Mouse (Mus musculus): ENCODE results near the gene Prrg3. TPM values are rescaled to one million over a fixed set of nuclear protein-coding genes. Genes with fewer than 3 reads are reported as not detected.
"Not testable (repeated sequence)": the region's sequence is repeated elsewhere in the genome, so short reads cannot be mapped to it uniquely, and the experiment has no call there.

Gene Prrg3
- polyA plus RNA-seq (2015; fragmentation: Nextera tagmentation; extraction: Ambion mirVana): 34.4 and 35.2 TPM in 2 replicates

GRCm38 (mm10) chrX:71962073-71963051 lies at the start of gene Prrg3:
Gene Prrg3, plus strand, starts transcription at chrX:71962624.
- no peaks in the 10 kb centered on the region for H3K9me3 ChIP-seq (ENCODE audit: control insufficient read depth, low read length)
- peak within 1 kb of the TSS; percentile 75 for H3K9ac ChIP-seq (ENCODE audit: low read length)
- peak within 1 kb of the TSS; percentile 68 for H3K4me2 ChIP-seq (ENCODE audit: low read depth, low read length)
- peak within 1 kb of the TSS; percentile 75 for H3K27ac ChIP-seq (ENCODE audit: low read length)
- peak within 1 kb of the TSS; percentile 57 for H3K4me3 ChIP-seq (ENCODE audit: low read length)
- ATAC-seq (ENCODE audit: low read depth): peak; percentile 96
- no peaks in the 10 kb centered on the region for H3K4me1 ChIP-seq (replicated peaks; ENCODE audit: control insufficient read depth, insufficient read depth, low read length)
- peaks cover 2% of the 10 kb centered on the region; the same call in 1 of the 2 replicates for H3K36me3 ChIP-seq (ENCODE audit: control insufficient read depth, insufficient read depth, low read length)
- H3K27me3 ChIP-seq (ENCODE audit: control insufficient read depth, insufficient read depth, low read depth, low read length): no peaks in the 10 kb centered on the region
- WGBS: 18% methylated on average over 60 of the region's 72 CpGs

- H3K9me3 ChIP-seq (ENCODE audit: control insufficient read depth, low read length): no peaks in the 10 kb centered on the region
Observed at GRCm38 (mm10) chrX:71946631-71947030, 15.8 kb upstream of the Prrg3 start.

GRCm38 (mm10) chrX:71958366-71958765 lies 4.1 kb upstream of the Prrg3 start:
- Histone ChIP-seq H3K4me3 (ENCODE audit: low read length) (no peak overlapping the region), H3K27ac (ENCODE audit: low read length) (no peak overlapping the region), H3K36me3 (ENCODE audit: control insufficient read depth, insufficient read depth, low read length) (no peaks in the 10 kb centered on the region), H3K4me1 (replicated peaks; ENCODE audit: control insufficient read depth, insufficient read depth, low read length) (no peaks in the 10 kb centered on the region), H3K4me2 (ENCODE audit: low read depth, low read length) (no peak overlapping the region), H3K27me3 (ENCODE audit: control insufficient read depth, insufficient read depth, low read depth, low read length) (no peaks in the 10 kb centered on the region), H3K9me3 (ENCODE audit: control insufficient read depth, low read length) (no peaks in the 10 kb centered on the region), H3K9ac (ENCODE audit: low read length) (no peak overlapping the region)
- ATAC-seq (ENCODE audit: low read depth): peak; percentile 47

More at GRCm38 (mm10) chrX:71946631-71947030, 15.8 kb upstream of the Prrg3 start:
- no peaks in the 10 kb centered on the region for H3K36me3 ChIP-seq (ENCODE audit: control insufficient read depth, insufficient read depth, low read length)
- H3K9ac ChIP-seq (ENCODE audit: low read length): no peak overlapping the region
- no peak for ATAC-seq (ENCODE audit: low read depth)
- no peak overlapping the region for H3K4me2 ChIP-seq (ENCODE audit: low read depth, low read length)
- H3K4me3 ChIP-seq (ENCODE audit: low read length): no peak overlapping the region
- WGBS: 13% methylated on average over 3 of the region's 3 CpGs
- H3K27me3 ChIP-seq (ENCODE audit: control insufficient read depth, insufficient read depth, low read depth, low read length): no peaks in the 10 kb centered on the region
- no peaks in the 10 kb centered on the region for H3K4me1 ChIP-seq (replicated peaks; ENCODE audit: control insufficient read depth, insufficient read depth, low read length)
- no peak overlapping the region for H3K27ac ChIP-seq (ENCODE audit: low read length)

- Histone ChIP-seq H3K4me3 (ENCODE audit: low read length) (peak overlapping the region; percentile 57), H3K4me2 (ENCODE audit: low read depth, low read length) (peak overlapping the region; percentile 68), H3K27me3 (ENCODE audit: control insufficient read depth, insufficient read depth, low read depth, low read length) (no peaks in the 10 kb centered on the region), H3K36me3 (ENCODE audit: control insufficient read depth, insufficient read depth, low read length) (peaks cover 2% of the 10 kb centered on the region; the same call in 1 of the 2 replicates), H3K9ac (ENCODE audit: low read length) (peak overlapping the region; percentile 75), H3K4me1 (replicated peaks; ENCODE audit: control insufficient read depth, insufficient read depth, low read length) (no peaks in the 10 kb centered on the region), H3K9me3 (ENCODE audit: control insufficient read depth, low read length) (no peaks in the 10 kb centered on the region), H3K27ac (ENCODE audit: low read length) (peak overlapping the region; percentile 75)
- 26% methylated on average over 9 of the region's 9 CpGs for WGBS
- no peak for ATAC-seq (ENCODE audit: low read depth)
Observed at GRCm38 (mm10) chrX:71963275-71963912, 970 bp downstream of the Prrg3 start.

- no peaks in the 10 kb centered on the region for H3K4me1 ChIP-seq (replicated peaks; ENCODE audit: control insufficient read depth, insufficient read depth, low read length)
- no peak overlapping the region for H3K9ac ChIP-seq (ENCODE audit: low read length)
- H3K27me3 ChIP-seq (ENCODE audit: control insufficient read depth, insufficient read depth, low read depth, low read length): no peaks in the 10 kb centered on the region
- H3K9me3 ChIP-seq (ENCODE audit: control insufficient read depth, low read length): no peaks in the 10 kb centered on the region
- ATAC-seq (ENCODE audit: low read depth): peak; percentile 57
- no peak overlapping the region for H3K4me2 ChIP-seq (ENCODE audit: low read depth, low read length)
- no peak overlapping the region for H3K27ac ChIP-seq (ENCODE audit: low read length)
- 67% methylated on average over 1 of the region's 1 CpGs for WGBS
- peaks cover 2% of the 10 kb centered on the region; the same call in 1 of the 2 replicates for H3K36me3 ChIP-seq (ENCODE audit: control insufficient read depth, insufficient read depth, low read length)
- H3K4me3 ChIP-seq (ENCODE audit: low read length): no peak overlapping the region
Observed at GRCm38 (mm10) chrX:71968216-71968615, 5.8 kb downstream of the Prrg3 start.

- Histone ChIP-seq H3K4me3 (ENCODE audit: low read length) (no peak overlapping the region), H3K36me3 (ENCODE audit: control insufficient read depth, insufficient read depth, low read length) (peaks cover 2% of the 10 kb centered on the region; the same call in 1 of the 2 replicates), H3K27me3 (ENCODE audit: control insufficient read depth, insufficient read depth, low read depth, low read length) (no peaks in the 10 kb centered on the region), H3K9ac (ENCODE audit: low read length) (no peak overlapping the region), H3K9me3 (ENCODE audit: control insufficient read depth, low read length) (no peaks in the 10 kb centered on the region), H3K27ac (ENCODE audit: low read length) (no peak overlapping the region), H3K4me1 (replicated peaks; ENCODE audit: control insufficient read depth, insufficient read depth, low read length) (no peaks in the 10 kb centered on the region), H3K4me2 (ENCODE audit: low read depth, low read length) (no peak overlapping the region)
- no peak for ATAC-seq (ENCODE audit: low read depth)
- WGBS: 76% methylated on average over 6 of the region's 6 CpGs
Observed at GRCm38 (mm10) chrX:71968816-71969215, 6.4 kb downstream of the Prrg3 start.

GRCm38 (mm10) chrX:71971325-71971724 lies 8.9 kb downstream of the Prrg3 start:
- H3K27ac ChIP-seq (ENCODE audit: low read length): no peak overlapping the region
- H3K36me3 ChIP-seq (ENCODE audit: control insufficient read depth, insufficient read depth, low read length): peaks cover 2% of the 10 kb centered on the region; the same call in 1 of the 2 replicates
- ATAC-seq (ENCODE audit: low read depth): no peak
- no peak overlapping the region for H3K9ac ChIP-seq (ENCODE audit: low read length)
- 73% methylated on average over 5 of the region's 5 CpGs for WGBS
- H3K27me3 ChIP-seq (ENCODE audit: control insufficient read depth, insufficient read depth, low read depth, low read length): no peaks in the 10 kb centered on the region
- H3K4me2 ChIP-seq (ENCODE audit: low read depth, low read length): no peak overlapping the region
- H3K4me1 ChIP-seq (replicated peaks; ENCODE audit: control insufficient read depth, insufficient read depth, low read length): no peaks in the 10 kb centered on the region
- H3K4me3 ChIP-seq (ENCODE audit: low read length): no peak overlapping the region
- H3K9me3 ChIP-seq (ENCODE audit: control insufficient read depth, low read length): no peaks in the 10 kb centered on the region

- no peaks in the 10 kb centered on the region for H3K36me3 ChIP-seq (ENCODE audit: control insufficient read depth, insufficient read depth, low read length)
- H3K9ac ChIP-seq (ENCODE audit: low read length): no peak within 1 kb of the TSS
- ATAC-seq (ENCODE audit: low read depth): no peak
- no peaks in the 10 kb centered on the region for H3K9me3 ChIP-seq (ENCODE audit: control insufficient read depth, low read length)
- H3K4me1 ChIP-seq (replicated peaks; ENCODE audit: control insufficient read depth, insufficient read depth, low read length): no peaks in the 10 kb centered on the region
- no peak within 1 kb of the TSS for H3K27ac ChIP-seq (ENCODE audit: low read length)
- WGBS: 58% methylated on average over 2 of the region's 2 CpGs
- no peaks in the 10 kb centered on the region for H3K27me3 ChIP-seq (ENCODE audit: control insufficient read depth, insufficient read depth, low read depth, low read length)
- no peak within 1 kb of the TSS for H3K4me2 ChIP-seq (ENCODE audit: low read depth, low read length)
- H3K4me3 ChIP-seq (ENCODE audit: low read length): no peak within 1 kb of the TSS
Observed at GRCm38 (mm10) chrX:71972686-71973085, 10.3 kb downstream of the Prrg3 start, which contains the start of gene Fate1. Gene Fate1, plus strand, starts transcription at chrX:71972986.

GRCm38 (mm10) chrX:71977681-71978080 lies 15.3 kb downstream of the Prrg3 start:
- ATAC-seq (ENCODE audit: low read depth); H3K27ac ChIP-seq (ENCODE audit: low read length); H3K4me1 ChIP-seq (replicated peaks; ENCODE audit: control insufficient read depth, insufficient read depth, low read length); H3K9ac ChIP-seq (ENCODE audit: low read length); H3K4me3 ChIP-seq (ENCODE audit: low read length); H3K27me3 ChIP-seq (ENCODE audit: control insufficient read depth, insufficient read depth, low read depth, low read length); H3K4me2 ChIP-seq (ENCODE audit: low read depth, low read length); H3K36me3 ChIP-seq (ENCODE audit: control insufficient read depth, insufficient read depth, low read length); H3K9me3 ChIP-seq (ENCODE audit: control insufficient read depth, low read length): not testable (repeated sequence)

Data from lung, embryonic 16.5 days (tissue).